In genomic region chr10:24199303-24199702, GRCm38 (mm10) we compare ENCODE assay signal across 18 mouse cellular contexts. TPM values are rescaled to one million over a fixed set of nuclear protein-coding genes. Genes with fewer than 3 reads are reported as not detected.
DNase-seq lines count a peak whose midpoint lies in the region; ATAC-seq lines count a peak whose summit lies in the region.
"Had no signal": no experiment of that assay in that cellular context is flagged by ENCODE, and none has a peak within 500 bp of the region (broad histone marks: within the 10 kb centered on the region; RNA-seq: fewer than 3 reads in every experiment).

No protein-coding gene starts in this region.

- H3K27ac ChIP-seq in hindbrain, embryonic 11.5 days (ENCODE audit: low read depth, low read length), result no peak overlapping the region
- no peak overlapping the region for H3K27ac ChIP-seq in hindbrain, embryonic 16.5 days (ENCODE audit: low read depth, low read length)
- no peak overlapping the region for H3K27ac ChIP-seq in hindbrain, embryonic 13.5 days
- no peak overlapping the region for H3K27ac ChIP-seq in neural tube, embryonic 13.5 days (replicated peaks)
- H3K27ac ChIP-seq: gastrocnemius, adult 2 months had no signal

- peak; percentile 89 for ATAC-seq in hindbrain, embryonic 11.5 days (ENCODE audit: low FRiP score)
- no peak for ATAC-seq in hindbrain, embryonic 16.5 days
- 0 out of 2 replicates have a peak, but pooled peaks have one; percentile 39 for ATAC-seq in hindbrain, embryonic 13.5 days (ENCODE audit: low FRiP score)
- peak; percentile 68 for ATAC-seq in neural tube, embryonic 13.5 days (ENCODE audit: low read depth)
- no peak for ATAC-seq in activated CD4-positive, CD25-positive, alpha-beta regulatory T cell, adult 4 months
- ATAC-seq: intestine, postnatal 0 days had no signal

- H3K4me1 ChIP-seq in hindbrain, embryonic 11.5 days (replicated peaks; ENCODE audit: control insufficient read depth, insufficient read depth, low read length), result no peaks in the 10 kb centered on the region
- no peaks in the 10 kb centered on the region for H3K4me1 ChIP-seq in hindbrain, embryonic 16.5 days (ENCODE audit: control insufficient read depth, insufficient read depth, low read depth, low read length)
- H3K4me1 ChIP-seq in hindbrain, embryonic 13.5 days (replicated peaks), result 0 out of 2 replicates have a peak, but pooled peaks cover 4% of the 10 kb centered on the region
- H3K4me1 ChIP-seq in neural tube, embryonic 13.5 days (replicated peaks), result peaks cover 5% of the 10 kb centered on the region

- H3K9ac ChIP-seq in hindbrain, embryonic 11.5 days (ENCODE audit: low read depth, low read length), result no peak overlapping the region
- H3K9ac ChIP-seq in hindbrain, embryonic 16.5 days (ENCODE audit: low read depth, low read length), result no peak overlapping the region
- H3K9ac ChIP-seq in hindbrain, embryonic 13.5 days, result no peak overlapping the region
- H3K9ac ChIP-seq in neural tube, embryonic 13.5 days, result no peak overlapping the region

- H3K27me3 ChIP-seq in hindbrain, embryonic 11.5 days (ENCODE audit: control insufficient read depth, insufficient read depth, low read length), result no peaks in the 10 kb centered on the region
- no peaks in the 10 kb centered on the region for H3K27me3 ChIP-seq in hindbrain, embryonic 16.5 days (replicated peaks; ENCODE audit: control insufficient read depth, insufficient read depth, low read length)
- peaks cover 17% of the 10 kb centered on the region for H3K27me3 ChIP-seq in hindbrain, embryonic 13.5 days
- peaks cover 16% of the 10 kb centered on the region for H3K27me3 ChIP-seq in neural tube, embryonic 13.5 days

- 25% methylated on average over 12 of the region's 12 CpGs for WGBS in hindbrain, embryonic 11.5 days
- WGBS in hindbrain, embryonic 16.5 days, result 19% methylated on average over 12 of the region's 12 CpGs
- WGBS in hindbrain, embryonic 13.5 days, result 11% methylated on average over 12 of the region's 12 CpGs
- 10% methylated on average over 12 of the region's 12 CpGs for WGBS in neural tube, embryonic 13.5 days

- H3K4me3 ChIP-seq in hindbrain, embryonic 11.5 days (ENCODE audit: low read depth, low read length), result no peak overlapping the region
- no peak overlapping the region for H3K4me3 ChIP-seq in hindbrain, embryonic 16.5 days (ENCODE audit: low read length)
- H3K4me3 ChIP-seq in hindbrain, embryonic 13.5 days, result no peak overlapping the region
- H3K4me3 ChIP-seq in neural tube, embryonic 13.5 days, result no peak overlapping the region
- H3K4me3 ChIP-seq: gastrocnemius, adult 2 months had no signal

- no peaks in the 10 kb centered on the region for H3K36me3 ChIP-seq in hindbrain, embryonic 11.5 days (ENCODE audit: control insufficient read depth, insufficient read depth, low read length)
- H3K36me3 ChIP-seq in hindbrain, embryonic 16.5 days (ENCODE audit: control insufficient read depth, insufficient read depth, low read length), result no peaks in the 10 kb centered on the region
- no peaks in the 10 kb centered on the region for H3K36me3 ChIP-seq in hindbrain, embryonic 13.5 days
- no peaks in the 10 kb centered on the region for H3K36me3 ChIP-seq in neural tube, embryonic 13.5 days

- no peaks in the 10 kb centered on the region for H3K9me3 ChIP-seq in hindbrain, embryonic 11.5 days (ENCODE audit: control insufficient read depth, low read length)
- peaks cover 3% of the 10 kb centered on the region; the same call in 1 of the 2 replicates for H3K9me3 ChIP-seq in hindbrain, embryonic 16.5 days (ENCODE audit: control insufficient read depth, low read length)
- H3K9me3 ChIP-seq in hindbrain, embryonic 13.5 days, result 0 out of 2 replicates have a peak, but pooled peaks cover 9% of the 10 kb centered on the region
- no peaks in the 10 kb centered on the region for H3K9me3 ChIP-seq in neural tube, embryonic 13.5 days

- peak; percentile 57 for DNase-seq in hindbrain, embryonic 11.5 days (ENCODE audit: low spot score)
- DNase-seq in embryo, embryonic 10.5 days (ENCODE audit: low spot score), result peak; percentile 77
- no peak for DNase-seq in right cerebral cortex, adult 2 months (ENCODE audit: low spot score in 2 of 2)
- DNase-seq: adrenal gland, postnatal 10 days; cerebellum, adult 8-10 months; gastrocnemius, adult 2 months; kidney, postnatal 36 days; layer of hippocampus, postnatal 36 days; lung, postnatal 4 days; thymus, adult 2 months; thymus, postnatal 4 days had no signal

- no peak overlapping the region for H3K4me2 ChIP-seq in hindbrain, embryonic 11.5 days (replicated peaks; ENCODE audit: low read depth, low read length)
- H3K4me2 ChIP-seq in hindbrain, embryonic 16.5 days (ENCODE audit: low read length), result no peak overlapping the region
- H3K4me2 ChIP-seq in hindbrain, embryonic 13.5 days, result no peak overlapping the region
- peak overlapping the region; percentile 32 for H3K4me2 ChIP-seq in neural tube, embryonic 13.5 days
- H3K4me2 ChIP-seq: heart, embryonic 11.5 days had no signal

RNA-seq across cellular contexts. Expression of gene Moxd1, which starts 24.0 kb away (rescaled TPM):
- 18.3 and 20.2 TPM in 2 replicates for polyA plus RNA-seq in hindbrain, embryonic 11.5 days (2014; fragmentation: Nextera tagmentation; extraction: Ambion mirVana)
- 9.7 and 10.2 TPM in 2 replicates for polyA plus RNA-seq in hindbrain, embryonic 16.5 days (2015; fragmentation: Nextera tagmentation; extraction: Ambion mirVana)
- polyA plus RNA-seq in hindbrain, embryonic 13.5 days (2015; fragmentation: Nextera tagmentation; extraction: Ambion mirVana), result 8.6 and 9.6 TPM in 2 replicates
- 15.9 and 17.8 TPM in 2 replicates for polyA plus RNA-seq in neural tube, embryonic 13.5 days (2015; fragmentation: Nextera tagmentation; extraction: Ambion mirVana)
- polyA plus RNA-seq in activated CD4-positive, CD25-positive, alpha-beta regulatory T cell, adult 4 months (2017; shearing (Covaris generic)), result not detected
- polyA plus RNA-seq: liver, adult 2 months had no signal

RNA-seq across cellular contexts. Expression of gene Stx7, which starts 50.2 kb away (rescaled TPM):
- 120 and 131 TPM in 2 replicates for polyA plus RNA-seq in hindbrain, embryonic 11.5 days (2014; fragmentation: Nextera tagmentation; extraction: Ambion mirVana)
- 336 and 358 TPM in 2 replicates for polyA plus RNA-seq in hindbrain, embryonic 16.5 days (2015; fragmentation: Nextera tagmentation; extraction: Ambion mirVana)
- 273 and 279 TPM in 2 replicates for polyA plus RNA-seq in hindbrain, embryonic 13.5 days (2015; fragmentation: Nextera tagmentation; extraction: Ambion mirVana)
- polyA plus RNA-seq in neural tube, embryonic 13.5 days (2015; fragmentation: Nextera tagmentation; extraction: Ambion mirVana), result 255 and 271 TPM in 2 replicates
- 10 to 100 TPM; 23.3 to 33.2 TPM for polyA plus RNA-seq in activated CD4-positive, CD25-positive, alpha-beta regulatory T cell, adult 4 months (2017; shearing (Covaris generic))

Comparison
In these comparisons a context has a peak if more than half of its experiments do, and no peak if none do; other contexts are left out.
1. ATAC-seq: peak in hindbrain, embryonic 11.5 days (single experiment), hindbrain, embryonic 13.5 days (single experiment) and neural tube, embryonic 13.5 days (single experiment); none in hindbrain, embryonic 16.5 days (single experiment) and activated CD4-positive, CD25-positive, alpha-beta regulatory T cell, adult 4 months (single experiment).
2. DNase-seq: peak in hindbrain, embryonic 11.5 days (single experiment) and embryo, embryonic 10.5 days (single experiment); none in right cerebral cortex, adult 2 months (0 of 2).